Mouse (Mus musculus): ENCODE measurements around the gene Rnft1. TPM values are rescaled to one million over a fixed set of nuclear protein-coding genes. Genes with fewer than 3 reads are reported as not detected.

Gene Rnft1
- polyA plus RNA-seq, 1 experiment from 2014 or later, result 16.0 TPM

- H3K9me3 ChIP-seq (replicated peaks), result no peaks in the 10 kb centered on the region
- ATAC-seq (ENCODE audit: low FRiP score), result no peak
- peak overlapping the region; percentile 48; the same call in 1 of the 2 replicates for H3K27ac ChIP-seq (replicated peaks)
- H3K27me3 ChIP-seq (replicated peaks), result no peaks in the 10 kb centered on the region
- H3K4me3 ChIP-seq (replicated peaks), result peak overlapping the region; percentile 92
- 83% methylated on average over 8 of the region's 8 CpGs for WGBS
- H3K9ac ChIP-seq (replicated peaks), result peak overlapping the region; percentile 41; the same call in 1 of the 2 replicates
- H3K36me3 ChIP-seq, result peaks cover 9% of the 10 kb centered on the region; the same call in 1 of the 2 replicates
- peak overlapping the region; percentile 65 for H3K4me2 ChIP-seq
- H3K4me1 ChIP-seq, result peaks cover 28% of the 10 kb centered on the region
Measured at GRCm38 (mm10) chr11:86545556-86545955, 61.1 kb downstream of the Rnft1 start.

GRCm38 (mm10) chr11:86547412-86547811 lies 63.0 kb downstream of the Rnft1 start:
- no peak overlapping the region for H3K4me2 ChIP-seq
- no peak for ATAC-seq (ENCODE audit: low FRiP score)
- H3K4me1 ChIP-seq, result peaks cover 20% of the 10 kb centered on the region
- H3K27ac ChIP-seq (replicated peaks), result no peak overlapping the region
- H3K4me3 ChIP-seq (replicated peaks), result no peak overlapping the region
- WGBS, result 100% methylated on average over 1 of the region's 1 CpGs
- H3K9me3 ChIP-seq (replicated peaks), result no peaks in the 10 kb centered on the region
- H3K27me3 ChIP-seq (replicated peaks), result no peaks in the 10 kb centered on the region
- H3K36me3 ChIP-seq, result peaks cover 9% of the 10 kb centered on the region; the same call in 1 of the 2 replicates
- H3K9ac ChIP-seq (replicated peaks), result no peak overlapping the region

Other genes with a start within 250 kb of the Rnft1 start
- 17.8 and 17.9 TPM in 2 replicates for gene Ints2, start 227.1 kb upstream of the Rnft1 start, polyA plus RNA-seq (2015; fragmentation: Nextera tagmentation; extraction: Ambion mirVana)
- 6.6 and 6.8 TPM in 2 replicates for gene Med13, start 127.1 kb upstream of the Rnft1 start, polyA plus RNA-seq (2015; fragmentation: Nextera tagmentation; extraction: Ambion mirVana)
- 55.9 and 58.2 TPM in 2 replicates for gene Rps6kb1, start 60.1 kb downstream of the Rnft1 start, polyA plus RNA-seq (2015; fragmentation: Nextera tagmentation; extraction: Ambion mirVana)
- gene Tubd1, start 60.3 kb downstream of the Rnft1 start, polyA plus RNA-seq (2015; fragmentation: Nextera tagmentation; extraction: Ambion mirVana), result 6.6 and 7.7 TPM in 2 replicates
- 126 and 132 TPM in 2 replicates for gene Vmp1, start 199.2 kb downstream of the Rnft1 start, polyA plus RNA-seq (2015; fragmentation: Nextera tagmentation; extraction: Ambion mirVana)
- 30.9 TPM in 2 replicates for gene Ptrh2, start 199.3 kb downstream of the Rnft1 start, polyA plus RNA-seq (2015; fragmentation: Nextera tagmentation; extraction: Ambion mirVana)